In the genomic region with DNA sequence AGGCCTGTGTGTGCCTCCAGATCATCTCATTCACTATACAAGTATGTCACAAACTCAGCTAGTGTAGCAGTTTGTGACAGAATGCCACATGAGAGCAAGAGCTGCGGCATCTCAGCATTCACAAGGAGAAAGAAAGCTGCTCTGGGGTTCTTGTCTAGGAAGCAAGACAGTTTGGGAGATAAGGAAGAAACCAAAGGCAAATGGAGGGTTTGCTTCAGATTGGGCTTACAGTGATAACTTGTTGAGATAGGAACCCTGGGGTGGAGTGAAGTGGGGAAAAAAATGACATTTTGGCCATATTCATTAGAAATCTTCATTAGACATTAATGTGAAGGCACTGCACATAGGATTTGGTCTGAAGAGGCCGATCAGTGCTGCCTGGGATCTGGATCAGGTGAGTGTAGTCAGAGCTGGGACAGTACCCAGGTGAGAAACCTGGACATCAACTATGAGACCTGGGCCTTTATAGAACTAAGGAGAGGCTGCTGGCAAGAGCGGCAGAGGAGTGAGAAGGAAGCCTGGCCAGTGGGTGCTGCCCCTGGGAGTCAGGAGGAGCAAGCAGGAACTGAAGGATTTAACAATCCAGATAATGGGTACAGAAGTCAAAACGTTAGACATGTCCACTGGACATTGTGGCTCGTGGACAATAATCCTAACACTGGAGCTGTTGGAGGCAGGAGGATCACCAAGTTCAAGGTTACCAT, we compare ENCODE assay signal across 9 mouse cellular contexts. TPM values are rescaled to one million over a fixed set of nuclear protein-coding genes. Genes with fewer than 3 reads are reported as not detected.
A peak's percentile ranks its signal among the peaks of the same experiment; 100 is the strongest.
DNase-seq lines count a peak whose midpoint lies in the region; ATAC-seq and TF ChIP-seq lines count a peak whose summit lies in the region.
"Had no signal": no experiment of that assay in that cellular context is flagged by ENCODE, and none has a peak within 500 bp of the region (broad histone marks: within the 10 kb centered on the region; RNA-seq: fewer than 3 reads in every experiment).

No protein-coding gene starts in this region.

- TF ChIP-seq CTCF in hindbrain, postnatal 0 days (IDR thresholded peaks at IDR 0.05; ENCODE audit: low read depth), result no peak
- no peak for TF ChIP-seq CTCF in MEL (IDR thresholded peaks at IDR 0.05 in 2 of 3, conservative IDR thresholded peaks at IDR 0.05 in 1 of 3; ENCODE audit: control insufficient read depth in 1 of 3, insufficient read depth in 1 of 3, low read depth in 2 of 3, low read length in 3 of 3, poor library complexity in 1 of 3, severe bottlenecking in 1 of 3)
- no peak for TF ChIP-seq CTCF in thymus, adult 2 months (IDR thresholded peaks at IDR 0.05; ENCODE audit: borderline replicate concordance, control insufficient read depth, extremely low read depth, insufficient read depth, low read length, poor library complexity)

- H3K4me3 ChIP-seq in hindbrain, embryonic 10.5 days, result peak overlapping the region; percentile 84
- H3K4me3 ChIP-seq in hindbrain, postnatal 0 days (ENCODE audit: low read length), result no peak overlapping the region
- H3K4me3 ChIP-seq in MEL (ENCODE audit: control insufficient read depth in 1 of 2, insufficient read depth in 1 of 2, low read depth in 2 of 2, low read length in 2 of 2), result peak overlapping the region; percentile 65 to 82
- no peak overlapping the region for H3K4me3 ChIP-seq in forebrain, embryonic 15.5 days
- H3K4me3 ChIP-seq in liver, embryonic 13.5 days (replicated peaks), result peak overlapping the region; percentile 84; the same call in 1 of the 2 replicates
- no peak overlapping the region for H3K4me3 ChIP-seq in thymus, adult 2 months (ENCODE audit: control insufficient read depth, insufficient read depth, low read length)

- DNase-seq in hindbrain, embryonic 10.5 days (ENCODE audit: low spot score), result no peak
- no peak for DNase-seq in hindbrain, postnatal 0 days (ENCODE audit: low spot score)
- DNase-seq in MEL (ENCODE audit: low read depth, low spot score), result peak; percentile 54
- no peak for DNase-seq in liver, embryonic 13.5 days
- DNase-seq in adrenal gland, postnatal 36 days, result no peak
- no peak for DNase-seq in right cerebral cortex, postnatal 36 days (ENCODE audit: low spot score in 2 of 2)
- DNase-seq in thymus, adult 2 months, result no peak
- DNase-seq: kidney, adult 8-10 months had no signal

- H3K4me2 ChIP-seq in hindbrain, postnatal 0 days (ENCODE audit: low read depth, low read length), result no peak overlapping the region; the same call in 1 of the 2 replicates
- peak overlapping the region; percentile 90; the same call in 1 of the 2 replicates for H3K4me2 ChIP-seq in forebrain, embryonic 15.5 days (replicated peaks)
- peak overlapping the region; percentile 96 for H3K4me2 ChIP-seq in liver, embryonic 13.5 days

- WGBS in hindbrain, embryonic 10.5 days, result 82% methylated on average over 5 of the region's 5 CpGs
- WGBS in hindbrain, postnatal 0 days, result 86% methylated on average over 5 of the region's 5 CpGs
- WGBS in forebrain, embryonic 15.5 days, result 78% methylated on average over 5 of the region's 5 CpGs
- 53% methylated on average over 5 of the region's 5 CpGs for WGBS in liver, embryonic 13.5 days (ENCODE audit: insufficient replicate concordance)
- WGBS in thymus, adult 2 months, result 89% methylated on average over 5 of the region's 5 CpGs

- TF ChIP-seq EP300 in MEL (IDR thresholded peaks at IDR 0.05; ENCODE audit: low read depth in 1 of 2, low read length in 2 of 2), result peak in 1 of 2 experiments; percentile 49; a peak in 2 of 4 replicates

- H3K27ac ChIP-seq in hindbrain, embryonic 10.5 days, result no peak overlapping the region
- no peak overlapping the region for H3K27ac ChIP-seq in hindbrain, postnatal 0 days
- peak overlapping the region; percentile 11; the same call in 1 of the 2 replicates for H3K27ac ChIP-seq in MEL (ENCODE audit: control insufficient read depth, low read depth, low read length)
- H3K27ac ChIP-seq in forebrain, embryonic 15.5 days (replicated peaks), result no peak overlapping the region
- no peak overlapping the region for H3K27ac ChIP-seq in liver, embryonic 13.5 days
- no peak overlapping the region for H3K27ac ChIP-seq in thymus, adult 2 months (ENCODE audit: control insufficient read depth, insufficient read depth, low read length)

- no peak overlapping the region for H3K9ac ChIP-seq in hindbrain, postnatal 0 days (replicated peaks; ENCODE audit: low read length)
- peak overlapping the region; percentile 85 for H3K9ac ChIP-seq in MEL (ENCODE audit: control insufficient read depth, low read depth, low read length, poor library complexity, severe bottlenecking)
- H3K9ac ChIP-seq in forebrain, embryonic 15.5 days (replicated peaks), result no peak overlapping the region
- H3K9ac ChIP-seq in liver, embryonic 13.5 days, result peak overlapping the region; percentile 97; the same call in 1 of the 2 replicates

- no peak for TF ChIP-seq POLR2A in MEL (IDR thresholded peaks at IDR 0.05; ENCODE audit: control insufficient read depth in 1 of 2, insufficient read depth in 1 of 2, low read depth in 1 of 2, low read length in 2 of 2, poor library complexity in 1 of 2)
- no peak for TF ChIP-seq POLR2A in thymus, adult 2 months (IDR thresholded peaks at IDR 0.05; ENCODE audit: control insufficient read depth, extremely low read depth, insufficient read depth, low read length, poor library complexity)

- no peak for ATAC-seq in hindbrain, postnatal 0 days
- ATAC-seq in forebrain, embryonic 15.5 days (replicated peaks), result no peak
- ATAC-seq in liver, embryonic 13.5 days (ENCODE audit: low read depth), result no peak

- H3K36me3 ChIP-seq in hindbrain, embryonic 10.5 days, result peaks cover 16% of the 10 kb centered on the region
- peaks cover 9% of the 10 kb centered on the region for H3K36me3 ChIP-seq in hindbrain, postnatal 0 days (ENCODE audit: insufficient read depth, low read length)
- H3K36me3 ChIP-seq in MEL (ENCODE audit: control insufficient read depth in 1 of 2, insufficient read depth in 2 of 2, low read length in 2 of 2), result peaks cover 3 to 29% of the 10 kb centered on the region in 2 experiments; a peak in 3 of 4 replicates
- H3K36me3 ChIP-seq in forebrain, embryonic 15.5 days, result peaks cover 6% of the 10 kb centered on the region
- H3K36me3 ChIP-seq in liver, embryonic 13.5 days, result peaks cover 16% of the 10 kb centered on the region
- H3K36me3 ChIP-seq in thymus, adult 2 months (ENCODE audit: control insufficient read depth, insufficient read depth, low read length), result peaks cover 8% of the 10 kb centered on the region

- H3K27me3 ChIP-seq in hindbrain, embryonic 10.5 days (ENCODE audit: insufficient read depth, poor library complexity, severe bottlenecking), result peaks cover 58% of the 10 kb centered on the region
- H3K27me3 ChIP-seq in hindbrain, postnatal 0 days (ENCODE audit: insufficient read depth, low read length), result 0 out of 2 replicates have a peak, but pooled peaks cover 7% of the 10 kb centered on the region
- H3K27me3 ChIP-seq in MEL (ENCODE audit: control insufficient read depth in 1 of 2, insufficient read depth in 2 of 2, low read length in 2 of 2), result no peaks in the 10 kb centered on the region
- H3K27me3 ChIP-seq in forebrain, embryonic 15.5 days, result peaks cover 33% of the 10 kb centered on the region
- peaks cover 44% of the 10 kb centered on the region for H3K27me3 ChIP-seq in liver, embryonic 13.5 days
- H3K27me3 ChIP-seq in thymus, adult 2 months (ENCODE audit: control insufficient read depth, insufficient read depth, low read length), result no peaks in the 10 kb centered on the region

- peaks cover 65% of the 10 kb centered on the region for H3K4me1 ChIP-seq in hindbrain, embryonic 10.5 days (replicated peaks)
- H3K4me1 ChIP-seq in hindbrain, postnatal 0 days (ENCODE audit: insufficient read depth, low read length), result peaks cover 31% of the 10 kb centered on the region
- H3K4me1 ChIP-seq in MEL (ENCODE audit: control insufficient read depth in 1 of 2, insufficient read depth in 2 of 2, low read length in 2 of 2), result peaks cover 10 to 33% of the 10 kb centered on the region in 2 experiments
- peaks cover 41% of the 10 kb centered on the region for H3K4me1 ChIP-seq in forebrain, embryonic 15.5 days
- peaks cover 69% of the 10 kb centered on the region for H3K4me1 ChIP-seq in liver, embryonic 13.5 days (replicated peaks)
- H3K4me1 ChIP-seq in thymus, adult 2 months (replicated peaks; ENCODE audit: control insufficient read depth, insufficient read depth, low read length), result peaks cover 49% of the 10 kb centered on the region

- peaks cover 35% of the 10 kb centered on the region for H3K79me2 ChIP-seq in MEL (ENCODE audit: control insufficient read depth, insufficient read depth, low read length, poor library complexity)

- no peaks in the 10 kb centered on the region for H3K9me3 ChIP-seq in hindbrain, embryonic 10.5 days
- no peaks in the 10 kb centered on the region for H3K9me3 ChIP-seq in hindbrain, postnatal 0 days (ENCODE audit: low read length)
- no peaks in the 10 kb centered on the region for H3K9me3 ChIP-seq in MEL (replicated peaks; ENCODE audit: insufficient read depth, low read length)
- H3K9me3 ChIP-seq in forebrain, embryonic 15.5 days, result no peaks in the 10 kb centered on the region
- H3K9me3 ChIP-seq in liver, embryonic 13.5 days (replicated peaks), result no peaks in the 10 kb centered on the region

- no peak for TF ChIP-seq RAD21 in MEL (IDR thresholded peaks at IDR 0.05; ENCODE audit: low read depth, low read length)

RNA-seq across cellular contexts. Expression of a gene that starts 1.5 kb away (rescaled TPM):
- 46.4 and 48.3 TPM in 2 replicates for polyA plus RNA-seq in hindbrain, embryonic 10.5 days (2016; fragmentation: Nextera tagmentation; extraction: Ambion mirVana)
- 17.6 and 20.2 TPM in 2 replicates for total RNA-seq in hindbrain, postnatal 0 days (2014; rRNA removed)
- polyA plus RNA-seq in hindbrain, postnatal 0 days (2015; fragmentation: Nextera tagmentation; extraction: Ambion mirVana), result 30.3 and 31.0 TPM in 2 replicates
- 40.6 and 48.0 TPM in 2 replicates for total RNA-seq in MEL (2012; rRNA removed)
- 10 to 100 TPM in 1 of 2 experiments, not detected in 1; 56.9 TPM for polyA plus RNA-seq in MEL (2012; ENCODE audit: insufficient read depth in 1 of 2, insufficient read length in 2 of 2, low read depth in 1 of 2, low replicate concordance in 2 of 2, missing spikeins in 1 of 2)
- 38.9 and 41.1 TPM in 2 replicates for polyA plus RNA-seq in forebrain, embryonic 15.5 days (2015; fragmentation: Nextera tagmentation; extraction: Ambion mirVana)
- 17.5 and 18.2 TPM in 2 replicates for polyA plus RNA-seq in liver, embryonic 13.5 days (2015; fragmentation: Nextera tagmentation; extraction: Ambion mirVana)
- 10 to 100 TPM; 20.4 to 21.6 TPM for total RNA-seq in adrenal gland, postnatal 36 days (2021)
- polyA plus RNA-seq in thymus, adult 2 months (2012; rRNA removed), result 48.8 and 50.8 TPM in 2 replicates

RNA-seq across cellular contexts. Expression of a gene that starts 5.7 kb away (rescaled TPM):
- polyA plus RNA-seq in hindbrain, embryonic 10.5 days (2016; fragmentation: Nextera tagmentation; extraction: Ambion mirVana), result 2.6 and 4.7 TPM in 2 replicates
- total RNA-seq in hindbrain, postnatal 0 days (2014; rRNA removed), result 1.8 and 10.9 TPM in 2 replicates
- polyA plus RNA-seq in hindbrain, postnatal 0 days (2015; fragmentation: Nextera tagmentation; extraction: Ambion mirVana), result 3.5 and 3.7 TPM in 2 replicates
- total RNA-seq in MEL (2012; rRNA removed), result 0.26 and 0.31 TPM in 2 replicates
- polyA plus RNA-seq in MEL (2012; ENCODE audit: insufficient read depth in 1 of 2, insufficient read length in 2 of 2, low read depth in 1 of 2, low replicate concordance in 2 of 2, missing spikeins in 1 of 2), result under 1 TPM in 1 of 2 experiments, not detected in 1; 0.85 TPM
- 3.7 and 4.6 TPM in 2 replicates for polyA plus RNA-seq in forebrain, embryonic 15.5 days (2015; fragmentation: Nextera tagmentation; extraction: Ambion mirVana)
- 0.21 TPM in 1 of 2 replicates, not detected in the other for polyA plus RNA-seq in liver, embryonic 13.5 days (2015; fragmentation: Nextera tagmentation; extraction: Ambion mirVana)
- under 1 TPM; 0.20 to 0.66 TPM for total RNA-seq in adrenal gland, postnatal 36 days (2021)
- 2.9 and 3.4 TPM in 2 replicates for polyA plus RNA-seq in thymus, adult 2 months (2012; rRNA removed)

RNA-seq across cellular contexts. Expression of a gene that starts 10.2 kb away (rescaled TPM):
- polyA plus RNA-seq in hindbrain, embryonic 10.5 days (2016; fragmentation: Nextera tagmentation; extraction: Ambion mirVana), result 79.8 and 87.1 TPM in 2 replicates
- total RNA-seq in hindbrain, postnatal 0 days (2014; rRNA removed), result 128 and 142 TPM in 2 replicates
- polyA plus RNA-seq in hindbrain, postnatal 0 days (2015; fragmentation: Nextera tagmentation; extraction: Ambion mirVana), result 115 and 119 TPM in 2 replicates
- 29.9 and 36.2 TPM in 2 replicates for total RNA-seq in MEL (2012; rRNA removed)
- polyA plus RNA-seq in MEL (2012; ENCODE audit: insufficient read depth in 1 of 2, insufficient read length in 2 of 2, low read depth in 1 of 2, low replicate concordance in 2 of 2, missing spikeins in 1 of 2), result 10 to 100 TPM in 1 of 2 experiments, not detected in 1; 48.9 TPM
- polyA plus RNA-seq in forebrain, embryonic 15.5 days (2015; fragmentation: Nextera tagmentation; extraction: Ambion mirVana), result 96.7 and 97.5 TPM in 2 replicates
- polyA plus RNA-seq in liver, embryonic 13.5 days (2015; fragmentation: Nextera tagmentation; extraction: Ambion mirVana), result 40.1 and 44.6 TPM in 2 replicates
- 10 to 100 TPM; 45.2 to 52.5 TPM for total RNA-seq in adrenal gland, postnatal 36 days (2021)
- polyA plus RNA-seq in thymus, adult 2 months (2012; rRNA removed), result 67.3 and 68.1 TPM in 2 replicates

RNA-seq across cellular contexts. Expression of a gene that starts 10.8 kb away (rescaled TPM):
- polyA plus RNA-seq in hindbrain, embryonic 10.5 days (2016; fragmentation: Nextera tagmentation; extraction: Ambion mirVana), result 39.2 and 45.7 TPM in 2 replicates
- 58.6 and 70.5 TPM in 2 replicates for total RNA-seq in hindbrain, postnatal 0 days (2014; rRNA removed)
- 53.0 and 54.6 TPM in 2 replicates for polyA plus RNA-seq in hindbrain, postnatal 0 days (2015; fragmentation: Nextera tagmentation; extraction: Ambion mirVana)
- total RNA-seq in MEL (2012; rRNA removed), result 23.2 and 25.4 TPM in 2 replicates
- 10 to 100 TPM in 1 of 2 experiments, not detected in 1; 30.2 TPM for polyA plus RNA-seq in MEL (2012; ENCODE audit: insufficient read depth in 1 of 2, insufficient read length in 2 of 2, low read depth in 1 of 2, low replicate concordance in 2 of 2, missing spikeins in 1 of 2)
- 74.9 and 78.7 TPM in 2 replicates for polyA plus RNA-seq in forebrain, embryonic 15.5 days (2015; fragmentation: Nextera tagmentation; extraction: Ambion mirVana)
- 14.3 and 16.0 TPM in 2 replicates for polyA plus RNA-seq in liver, embryonic 13.5 days (2015; fragmentation: Nextera tagmentation; extraction: Ambion mirVana)
- total RNA-seq in adrenal gland, postnatal 36 days (2021), result 10 to 100 TPM; 27.9 to 29.2 TPM
- polyA plus RNA-seq in thymus, adult 2 months (2012; rRNA removed), result 74.5 and 83.5 TPM in 2 replicates

RNA-seq across cellular contexts. Expression of a gene that starts 10.8 kb away (rescaled TPM):
- 25.1 and 25.9 TPM in 2 replicates for polyA plus RNA-seq in hindbrain, embryonic 10.5 days (2016; fragmentation: Nextera tagmentation; extraction: Ambion mirVana)
- total RNA-seq in hindbrain, postnatal 0 days (2014; rRNA removed), result 56.5 and 69.3 TPM in 2 replicates
- 52.9 and 53.5 TPM in 2 replicates for polyA plus RNA-seq in hindbrain, postnatal 0 days (2015; fragmentation: Nextera tagmentation; extraction: Ambion mirVana)
- 38.1 and 38.3 TPM in 2 replicates for total RNA-seq in MEL (2012; rRNA removed)
- 10 to 100 TPM in 1 of 2 experiments, not detected in 1; 37.8 TPM for polyA plus RNA-seq in MEL (2012; ENCODE audit: insufficient read depth in 1 of 2, insufficient read length in 2 of 2, low read depth in 1 of 2, low replicate concordance in 2 of 2, missing spikeins in 1 of 2)
- polyA plus RNA-seq in forebrain, embryonic 15.5 days (2015; fragmentation: Nextera tagmentation; extraction: Ambion mirVana), result 34.7 and 36.0 TPM in 2 replicates
- 17.4 and 17.7 TPM in 2 replicates for polyA plus RNA-seq in liver, embryonic 13.5 days (2015; fragmentation: Nextera tagmentation; extraction: Ambion mirVana)
- total RNA-seq in adrenal gland, postnatal 36 days (2021), result 10 to 100 TPM; 16.7 to 27.4 TPM
- 78.7 and 84.3 TPM in 2 replicates for polyA plus RNA-seq in thymus, adult 2 months (2012; rRNA removed)

Comparison
In these comparisons a context has a peak if more than half of its experiments do, and no peak if none do; other contexts are left out.
1. H3K4me3 ChIP-seq: peak in hindbrain, embryonic 10.5 days (single experiment), MEL (2 of 2) and liver, embryonic 13.5 days (single experiment); none in hindbrain, postnatal 0 days (single experiment), forebrain, embryonic 15.5 days (single experiment) and thymus, adult 2 months (single experiment).
2. H3K9ac ChIP-seq: peak in MEL (single experiment) and liver, embryonic 13.5 days (single experiment); none in hindbrain, postnatal 0 days (single experiment) and forebrain, embryonic 15.5 days (single experiment).